Mouse (Mus musculus) lung, adult 2 months (tissue): Measurements from ENCODE around the gene Runx2.

ENCODE experiments used
- CTCF ChIP-seq: fragments of 200-500 bp; IDR thresholded peaks from 2 replicates; pipeline ENCODE4 v1.5.1; 2011; ENCODE audit warnings: mild to moderate bottlenecking, low read length, control low read depth; ENCODE audit not compliant: insufficient read depth
- POLR2A ChIP-seq: fragments of 200-500 bp; IDR thresholded peaks from 2 replicates; pipeline ENCODE4 v1.6.1; 2011; ENCODE audit warnings: low read depth, mild to moderate bottlenecking, control low read depth, low read length, borderline replicate concordance; ENCODE audit errors: extremely low read depth

GRCm38 (mm10) chr17:44650431-44650830 lies 164.2 kb downstream of the Runx2 start:
- TF ChIP-seq POLR2A (no peak), CTCF (no peak)
